Comparison of ENCODE assay signal across 9 mouse cellular contexts in the genomic region with DNA sequence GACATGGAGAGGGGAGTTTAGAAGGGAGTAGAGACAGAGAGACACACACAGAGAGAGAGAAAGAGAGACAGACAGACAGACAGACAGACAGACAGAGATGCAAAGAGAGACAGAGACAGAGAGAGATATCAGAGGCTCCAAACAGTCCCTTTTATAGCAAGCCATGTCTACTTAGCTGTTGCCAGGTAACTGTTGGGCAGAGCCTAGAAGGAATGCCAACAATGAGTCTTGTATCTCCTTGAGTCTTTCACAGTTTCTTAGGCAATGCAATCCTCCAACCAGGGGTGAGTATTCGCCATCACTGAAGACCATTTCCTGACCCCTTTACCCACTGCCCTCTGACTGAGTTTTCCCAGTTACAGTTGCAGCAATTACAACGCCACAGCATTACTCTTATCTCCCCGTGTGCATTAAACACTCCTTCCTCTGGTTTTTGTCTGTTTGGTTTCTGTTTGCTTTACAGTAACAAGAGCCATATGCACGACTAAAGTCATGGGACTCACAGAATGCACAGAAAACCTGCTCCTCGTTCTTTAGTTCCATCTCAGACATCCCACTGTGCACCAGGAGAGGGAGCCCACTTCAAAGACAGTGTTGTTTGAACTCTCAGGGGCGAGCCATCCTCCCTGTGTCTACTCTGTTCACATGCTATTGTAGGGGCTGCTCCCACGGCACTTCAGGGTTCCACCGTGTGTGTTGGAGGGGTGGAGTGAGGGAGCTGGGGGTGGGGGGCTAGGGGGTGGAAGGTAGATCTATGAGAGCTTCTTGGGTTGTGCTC. TPM values are rescaled to one million over a fixed set of nuclear protein-coding genes. Genes with fewer than 3 reads are reported as not detected.
DNase-seq lines count a peak whose midpoint lies in the region; ATAC-seq and TF ChIP-seq lines count a peak whose summit lies in the region.
"Had no signal": no experiment of that assay in that cellular context is flagged by ENCODE, and none has a peak within 500 bp of the region (broad histone marks: within the 10 kb centered on the region; RNA-seq: fewer than 3 reads in every experiment).

No protein-coding gene starts in this region.

- 9% methylated on average over 8 of the region's 8 CpGs for WGBS in heart, embryonic 11.5 days (ENCODE audit: insufficient replicate concordance)
- 9% methylated on average over 8 of the region's 8 CpGs for WGBS in hindbrain, embryonic 12.5 days
- WGBS in lung, embryonic 14.5 days = 6% methylated on average over 8 of the region's 8 CpGs

- H3K4me2 ChIP-seq in heart, embryonic 11.5 days = peak overlapping the region; percentile 22; the same call in 1 of the 2 replicates
- 0 out of 2 replicates have a peak overlapping the region, but pooled peaks have one; percentile 1 for H3K4me2 ChIP-seq in hindbrain, embryonic 12.5 days (replicated peaks)
- H3K4me2 ChIP-seq in lung, embryonic 14.5 days = no peak overlapping the region
- H3K4me2 ChIP-seq: limb, embryonic 12.5 days had no signal

- H3K9ac ChIP-seq in heart, embryonic 11.5 days (ENCODE audit: low read depth, low read length) = no peak overlapping the region
- H3K9ac ChIP-seq in hindbrain, embryonic 12.5 days = no peak overlapping the region
- H3K9ac ChIP-seq in lung, embryonic 14.5 days = no peak overlapping the region
- H3K9ac ChIP-seq: limb, embryonic 12.5 days had no signal

- no peaks in the 10 kb centered on the region for H3K27me3 ChIP-seq in heart, embryonic 11.5 days (ENCODE audit: control insufficient read depth, insufficient read depth, low read length)
- peaks cover 21% of the 10 kb centered on the region for H3K27me3 ChIP-seq in G1E (ENCODE audit: insufficient read depth, low read length)
- H3K27me3 ChIP-seq in hindbrain, embryonic 12.5 days = no peaks in the 10 kb centered on the region
- no peaks in the 10 kb centered on the region for H3K27me3 ChIP-seq in lung, embryonic 14.5 days (ENCODE audit: insufficient read depth, low read length)
- H3K27me3 ChIP-seq: limb, embryonic 12.5 days had no signal

- 0 out of 2 replicates have a peak, but pooled peaks have one; percentile 55 for ATAC-seq in heart, embryonic 11.5 days (replicated peaks; ENCODE audit: insufficient number of reproducible peaks, low FRiP score, low TSS enrichment)
- ATAC-seq in G1E (ENCODE audit: extremely low read depth, insufficient number of reproducible peaks, low FRiP score, poor library complexity, severe bottlenecking) = peak; percentile 60
- ATAC-seq in hindbrain, embryonic 12.5 days (ENCODE audit: low FRiP score) = peak; percentile 75; the same call in 1 of the 2 replicates
- ATAC-seq in lung, embryonic 14.5 days (ENCODE audit: insufficient read depth) = peak; percentile 68

- H3K36me3 ChIP-seq in heart, embryonic 11.5 days (ENCODE audit: control insufficient read depth, insufficient read depth, low read length) = no peaks in the 10 kb centered on the region
- H3K36me3 ChIP-seq in G1E (replicated peaks) = no peaks in the 10 kb centered on the region
- no peaks in the 10 kb centered on the region for H3K36me3 ChIP-seq in hindbrain, embryonic 12.5 days
- no peaks in the 10 kb centered on the region for H3K36me3 ChIP-seq in lung, embryonic 14.5 days (ENCODE audit: insufficient read depth)
- H3K36me3 ChIP-seq: limb, embryonic 12.5 days had no signal

- H3K4me1 ChIP-seq in heart, embryonic 11.5 days (ENCODE audit: control insufficient read depth, insufficient read depth, low read length) = peaks cover 6% of the 10 kb centered on the region
- H3K4me1 ChIP-seq in G1E (ENCODE audit: insufficient read depth, low read depth, low read length) = peaks cover 2% of the 10 kb centered on the region; the same call in 1 of the 2 replicates
- peaks cover 15% of the 10 kb centered on the region for H3K4me1 ChIP-seq in hindbrain, embryonic 12.5 days
- H3K4me1 ChIP-seq in lung, embryonic 14.5 days (ENCODE audit: insufficient read depth) = no peaks in the 10 kb centered on the region

- no peak for TF ChIP-seq CTCF in G1E (IDR thresholded peaks at IDR 0.05; ENCODE audit: low read depth, low read length)
- peak; percentile 61 for TF ChIP-seq CTCF in lung, embryonic 14.5 days (IDR thresholded peaks at IDR 0.05; ENCODE audit: low read depth)

- no peaks in the 10 kb centered on the region for H3K9me3 ChIP-seq in heart, embryonic 11.5 days (replicated peaks; ENCODE audit: control insufficient read depth, low read length)
- H3K9me3 ChIP-seq in G1E (replicated peaks) = no peaks in the 10 kb centered on the region
- no peaks in the 10 kb centered on the region for H3K9me3 ChIP-seq in hindbrain, embryonic 12.5 days (replicated peaks)
- H3K9me3 ChIP-seq in lung, embryonic 14.5 days (ENCODE audit: low read depth, low read length) = no peaks in the 10 kb centered on the region
- H3K9me3 ChIP-seq: limb, embryonic 12.5 days had no signal

- H3K27ac ChIP-seq in heart, embryonic 11.5 days (ENCODE audit: low read depth, low read length) = no peak overlapping the region
- no peak overlapping the region for H3K27ac ChIP-seq in hindbrain, embryonic 12.5 days
- H3K27ac ChIP-seq in lung, embryonic 14.5 days (ENCODE audit: low read depth) = no peak overlapping the region
- H3K27ac ChIP-seq: limb, embryonic 12.5 days had no signal

- no peak overlapping the region for H3K4me3 ChIP-seq in heart, embryonic 11.5 days (ENCODE audit: low read depth, low read length)
- no peak overlapping the region for H3K4me3 ChIP-seq in G1E (ENCODE audit: low read depth, low read length)
- no peak overlapping the region for H3K4me3 ChIP-seq in hindbrain, embryonic 12.5 days
- H3K4me3 ChIP-seq in lung, embryonic 14.5 days (ENCODE audit: low read depth, low read length) = no peak overlapping the region
- H3K4me3 ChIP-seq: limb, embryonic 12.5 days had no signal

- no peak for DNase-seq in heart, adult 9 months (ENCODE audit: low spot score in 2 of 2)
- peak; percentile 9 for DNase-seq in G1E (ENCODE audit: low spot score)
- peak; percentile 76 for DNase-seq in embryo, embryonic 10.5 days (ENCODE audit: low spot score)
- DNase-seq in lung, embryonic 14.5 days = peak; percentile 64
- peak; percentile 20 for DNase-seq in retina, postnatal 7 days (ENCODE audit: low read depth, low spot score)
- DNase-seq in urinary bladder, postnatal 10 days (ENCODE audit: low spot score) = no peak

RNA-seq across cellular contexts. Expression of gene Olfr221, which starts 2.8 kb away (rescaled TPM):
- polyA plus RNA-seq in heart, embryonic 11.5 days (2014; fragmentation: Nextera tagmentation; extraction: Ambion mirVana) = not detected in 2 replicates
- not detected in 2 replicates for total RNA-seq in G1E (2014; fragmentation: Nextera tagmentation)
- 0.16 and 0.23 TPM in 2 replicates for total RNA-seq in G1E (2017)
- not detected in 2 replicates for polyA plus RNA-seq in G1E (2012)
- not detected in 2 replicates for polyA plus RNA-seq in hindbrain, embryonic 12.5 days (2016; fragmentation: Nextera tagmentation; extraction: Ambion mirVana)
- not detected in 2 replicates for polyA plus RNA-seq in lung, embryonic 14.5 days (2014; fragmentation: Nextera tagmentation; extraction: Ambion mirVana)
- polyA plus RNA-seq: limb, embryonic 12.5 days had no signal

RNA-seq across cellular contexts. Expression of gene Zfp219, which starts 24.6 kb away (rescaled TPM):
- 22.0 and 22.8 TPM in 2 replicates for polyA plus RNA-seq in heart, embryonic 11.5 days (2014; fragmentation: Nextera tagmentation; extraction: Ambion mirVana)
- total RNA-seq in G1E (2014; fragmentation: Nextera tagmentation) (28.1 and 29.6 TPM in 2 replicates), G1E (2017) (16.4 and 16.9 TPM in 2 replicates)
- 83.1 and 97.0 TPM in 2 replicates for polyA plus RNA-seq in G1E (2012)
- polyA plus RNA-seq in hindbrain, embryonic 12.5 days (2016; fragmentation: Nextera tagmentation; extraction: Ambion mirVana) = 64.4 and 71.7 TPM in 2 replicates
- 25.8 and 28.3 TPM in 2 replicates for polyA plus RNA-seq in lung, embryonic 14.5 days (2014; fragmentation: Nextera tagmentation; extraction: Ambion mirVana)

RNA-seq across cellular contexts. Expression of gene Tmem253, which starts 29.6 kb away (rescaled TPM):
- 0.48 and 1.0 TPM in 2 replicates for polyA plus RNA-seq in heart, embryonic 11.5 days (2014; fragmentation: Nextera tagmentation; extraction: Ambion mirVana)
- total RNA-seq in G1E (2014; fragmentation: Nextera tagmentation) (0.58 and 2.5 TPM in 2 replicates), G1E (2017) (0.12 and 0.27 TPM in 2 replicates)
- polyA plus RNA-seq in G1E (2012) = 0.19 and 0.29 TPM in 2 replicates
- 0.59 and 1.6 TPM in 2 replicates for polyA plus RNA-seq in hindbrain, embryonic 12.5 days (2016; fragmentation: Nextera tagmentation; extraction: Ambion mirVana)
- polyA plus RNA-seq in lung, embryonic 14.5 days (2014; fragmentation: Nextera tagmentation; extraction: Ambion mirVana) = 0.35 and 0.74 TPM in 2 replicates

RNA-seq across cellular contexts. Expression of gene Hnrnpc, which starts 58.7 kb away (rescaled TPM):
- 456 and 484 TPM in 2 replicates for polyA plus RNA-seq in heart, embryonic 11.5 days (2014; fragmentation: Nextera tagmentation; extraction: Ambion mirVana)
- total RNA-seq in G1E (2014; fragmentation: Nextera tagmentation) (459 and 507 TPM in 2 replicates), G1E (2017) (383 and 544 TPM in 2 replicates)
- polyA plus RNA-seq in G1E (2012) = 28.6 and 38.0 TPM in 2 replicates
- polyA plus RNA-seq in hindbrain, embryonic 12.5 days (2016; fragmentation: Nextera tagmentation; extraction: Ambion mirVana) = 726 and 727 TPM in 2 replicates
- polyA plus RNA-seq in lung, embryonic 14.5 days (2014; fragmentation: Nextera tagmentation; extraction: Ambion mirVana) = 673 and 695 TPM in 2 replicates

Comparison
In these comparisons a context has a peak if more than half of its experiments do, and no peak if none do; other contexts are left out.
1. DNase-seq: peak in G1E (single experiment), embryo, embryonic 10.5 days (single experiment), lung, embryonic 14.5 days (single experiment) and retina, postnatal 7 days (single experiment); none in heart, adult 9 months (0 of 2) and urinary bladder, postnatal 10 days (single experiment).
2. Peak in every context shown above with its lines, with median percentiles within 50 percentile points of each other: ATAC-seq.